Mouse (Mus musculus) hindbrain, embryonic 10.5 days (tissue): ENCODE data around the gene C3ar1. TPM values are rescaled to one million over a fixed set of nuclear protein-coding genes. Genes with fewer than 3 reads are reported as not detected.

Experiments used
- DNase-seq: peaks from one replicate; pipeline ENCODE4 v3.0.0-alpha.2; 2017; ENCODE audit warnings: low spot score
- H3K27ac ChIP-seq: fragments of 300-500 bp; sonication (generic); 2 replicates; pipeline ENCODE4 v1.5.1; 2016; ENCODE audit warnings: mild to moderate bottlenecking, moderate library complexity
- H3K27me3 ChIP-seq: fragments of 300-500 bp; sonication (generic); 2 replicates; pipeline ENCODE4 v1.6.1; 2016; ENCODE audit warnings: mild to moderate bottlenecking; ENCODE audit not compliant: poor library complexity, insufficient read depth, severe bottlenecking
- H3K36me3 ChIP-seq: fragments of 300-500 bp; sonication (generic); 2 replicates; pipeline ENCODE4 v1.6.1; 2016; ENCODE audit warnings: mild to moderate bottlenecking, moderate library complexity
- H3K4me1 ChIP-seq: fragments of 300-500 bp; sonication (generic); replicated peaks from 2 replicates; pipeline ENCODE4 v1.6.1; 2016; ENCODE audit warnings: mild to moderate bottlenecking
- H3K4me3 ChIP-seq: fragments of 300-500 bp; sonication (generic); 2 replicates; pipeline ENCODE4 v1.5.1; 2016; ENCODE audit warnings: mild to moderate bottlenecking, moderate library complexity
- H3K9me3 ChIP-seq: fragments of 300-500 bp; sonication (generic); 2 replicates; pipeline ENCODE4 v1.6.1; 2016; ENCODE audit warnings: mild to moderate bottlenecking, moderate library complexity
- WGBS: fragments of 180-500 bp; shearing (Covaris S2); methylation state at CpG from one replicate; pipeline ENCODE4 v1.1.7; 2016; 5-methylcytosine and 5-hydroxymethylcytosine counted together
- polyA plus RNA-seq: library from polyadenylated mRNA; unstranded; fragments of >200 nt; fragmentation: Nextera tagmentation; extraction: Ambion mirVana; gene quantifications from 2 replicates; pipeline ENCODE4 v1.2.1, GENCODE M21; 2016

The C3ar1 gene
- polyA plus RNA-seq, 1 experiment from 2014 or later, result 2.2 TPM

DNA sequence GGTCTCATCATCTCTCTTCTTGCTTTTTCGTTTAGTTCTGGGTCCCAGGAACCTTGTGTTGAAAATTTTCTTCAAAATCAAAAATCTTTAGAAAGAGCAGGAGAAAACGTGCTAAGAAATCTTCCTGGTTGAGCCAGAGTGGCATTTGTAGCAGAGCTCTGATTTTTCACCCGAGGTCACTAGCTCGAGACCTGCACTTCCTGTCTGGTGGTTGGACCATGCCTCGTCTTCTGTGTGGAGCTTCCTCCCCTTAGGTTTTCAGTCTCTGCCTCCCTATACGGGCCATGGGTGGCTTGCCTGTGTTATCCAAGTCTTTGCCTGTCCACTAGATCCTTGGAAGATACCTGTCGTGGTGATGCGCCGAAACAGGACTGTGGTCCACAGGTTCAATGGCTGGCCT lies 34.1 kb downstream of the C3ar1 start:
- peaks cover 45% of the 10 kb centered on the region for H3K4me1 ChIP-seq
- H3K27me3 ChIP-seq, result peaks cover 23% of the 10 kb centered on the region
- no peaks in the 10 kb centered on the region for H3K9me3 ChIP-seq
- no peaks in the 10 kb centered on the region for H3K36me3 ChIP-seq
- 77% methylated on average over 9 of the region's 9 CpGs for WGBS
- H3K27ac ChIP-seq, result no peak overlapping the region
- H3K4me3 ChIP-seq, result peak overlapping the region; percentile 86; the same call in 1 of the 2 replicates
- no peak for DNase-seq

GRCm38 (mm10) chr6:122820799-122821650 lies 34.9 kb downstream of the C3ar1 start:
- Histone ChIP-seq H3K9me3 (no peaks in the 10 kb centered on the region), H3K4me3 (peak overlapping the region; percentile 86), H3K27ac (peak overlapping the region; percentile 92; the same call in 1 of the 2 replicates), H3K36me3 (no peaks in the 10 kb centered on the region), H3K4me1 (peaks cover 37% of the 10 kb centered on the region), H3K27me3 (peaks cover 23% of the 10 kb centered on the region)
- peak; percentile 12 for DNase-seq
- WGBS, result 27% methylated on average over 15 of the region's 15 CpGs

DNA sequence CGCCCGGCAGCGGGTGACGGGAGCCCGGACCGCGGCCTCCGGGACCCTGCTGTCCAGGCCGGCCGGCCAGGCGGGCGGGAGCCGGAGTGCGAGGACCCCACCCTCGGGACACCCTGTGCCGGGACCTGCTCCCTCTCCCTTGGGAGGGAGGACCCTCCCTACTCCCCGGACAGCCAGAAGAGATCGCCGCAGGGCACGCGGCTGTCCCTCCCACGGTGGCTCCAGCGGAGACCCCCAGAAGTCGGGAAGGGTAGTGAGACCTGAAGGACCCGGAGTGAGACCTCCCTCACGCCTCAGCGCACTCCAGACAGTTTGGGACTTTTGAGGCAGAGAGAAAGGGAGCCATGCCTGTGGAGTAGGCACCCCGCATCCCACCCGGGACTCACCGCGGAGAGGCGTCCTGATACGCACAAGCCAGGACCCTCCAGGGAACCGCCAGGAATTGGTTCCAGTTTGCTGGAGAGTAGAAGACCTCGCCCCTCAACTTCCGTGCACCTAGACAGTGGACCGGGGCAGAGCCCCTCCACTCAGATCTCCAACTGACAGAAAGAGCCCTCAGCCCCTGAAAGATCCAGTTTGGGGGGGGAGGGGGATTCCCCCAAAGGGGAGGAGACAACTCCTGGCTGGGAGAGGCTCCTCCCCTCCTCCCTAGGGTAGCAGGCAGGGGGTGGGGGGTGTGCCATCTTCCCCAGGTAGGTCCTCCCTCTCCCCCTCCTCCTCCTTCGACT lies 35.7 kb downstream of the C3ar1 start:
- Histone ChIP-seq H3K36me3 (no peaks in the 10 kb centered on the region), H3K27ac (peak overlapping the region; percentile 92), H3K4me1 (peaks cover 29% of the 10 kb centered on the region), H3K4me3 (peak overlapping the region; percentile 86), H3K9me3 (no peaks in the 10 kb centered on the region), H3K27me3 (peaks cover 20% of the 10 kb centered on the region)
- DNase-seq, result peak; percentile 56
- under 1% methylated on average over 38 of the region's 38 CpGs for WGBS

GRCm38 (mm10) chr6:122819306-122820070 lies 36.5 kb downstream of the C3ar1 start, which contains the start of gene Foxj2:
Gene Foxj2, plus strand, starts transcription at chr6:122819914.
- H3K9me3 ChIP-seq, result no peaks in the 10 kb centered on the region
- peak within 1 kb of the TSS; percentile 86 for H3K4me3 ChIP-seq
- no peaks in the 10 kb centered on the region for H3K36me3 ChIP-seq
- peaks cover 29% of the 10 kb centered on the region for H3K4me1 ChIP-seq
- DNase-seq, result peak; percentile 69
- peak within 1 kb of the TSS; percentile 92 for H3K27ac ChIP-seq
- 2% methylated on average over 61 of the region's 61 CpGs for WGBS
- peaks cover 15% of the 10 kb centered on the region for H3K27me3 ChIP-seq

GRCm38 (mm10) chr6:122813640-122814039 lies 42.3 kb downstream of the C3ar1 start:
- peaks cover 12% of the 10 kb centered on the region for H3K4me1 ChIP-seq
- H3K27me3 ChIP-seq, result peaks cover 7% of the 10 kb centered on the region
- DNase-seq, result no peak
- WGBS, result 88% methylated on average over 4 of the region's 4 CpGs
- H3K4me3 ChIP-seq, result no peak overlapping the region
- H3K9me3 ChIP-seq, result no peaks in the 10 kb centered on the region
- H3K36me3 ChIP-seq, result no peaks in the 10 kb centered on the region
- H3K27ac ChIP-seq, result no peak overlapping the region

DNA sequence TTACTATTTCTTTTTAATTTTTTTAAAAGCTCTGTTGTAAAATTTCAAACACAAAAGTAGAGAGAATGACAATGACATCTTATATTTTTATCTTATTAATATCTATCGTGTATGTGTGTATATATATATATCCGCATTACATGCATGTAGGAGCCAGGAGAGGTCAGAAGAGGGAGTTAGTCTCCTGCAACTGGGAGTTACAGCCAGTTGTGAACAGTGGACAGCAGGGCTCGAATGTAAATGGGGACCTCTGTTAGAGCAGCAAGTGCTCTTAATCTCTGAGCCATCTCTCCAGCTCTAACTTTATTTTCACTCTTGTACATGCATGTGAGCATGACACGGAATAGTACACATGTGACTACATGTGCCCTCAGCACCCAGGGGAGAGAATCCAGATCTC lies 43.2 kb downstream of the C3ar1 start:
- 89% methylated on average over 4 of the region's 4 CpGs for WGBS
- no peaks in the 10 kb centered on the region for H3K27me3 ChIP-seq
- peaks cover 12% of the 10 kb centered on the region for H3K4me1 ChIP-seq
- no peak for DNase-seq
- H3K36me3 ChIP-seq, result no peaks in the 10 kb centered on the region
- no peak overlapping the region for H3K27ac ChIP-seq
- no peak overlapping the region for H3K4me3 ChIP-seq
- no peaks in the 10 kb centered on the region for H3K9me3 ChIP-seq

DNA sequence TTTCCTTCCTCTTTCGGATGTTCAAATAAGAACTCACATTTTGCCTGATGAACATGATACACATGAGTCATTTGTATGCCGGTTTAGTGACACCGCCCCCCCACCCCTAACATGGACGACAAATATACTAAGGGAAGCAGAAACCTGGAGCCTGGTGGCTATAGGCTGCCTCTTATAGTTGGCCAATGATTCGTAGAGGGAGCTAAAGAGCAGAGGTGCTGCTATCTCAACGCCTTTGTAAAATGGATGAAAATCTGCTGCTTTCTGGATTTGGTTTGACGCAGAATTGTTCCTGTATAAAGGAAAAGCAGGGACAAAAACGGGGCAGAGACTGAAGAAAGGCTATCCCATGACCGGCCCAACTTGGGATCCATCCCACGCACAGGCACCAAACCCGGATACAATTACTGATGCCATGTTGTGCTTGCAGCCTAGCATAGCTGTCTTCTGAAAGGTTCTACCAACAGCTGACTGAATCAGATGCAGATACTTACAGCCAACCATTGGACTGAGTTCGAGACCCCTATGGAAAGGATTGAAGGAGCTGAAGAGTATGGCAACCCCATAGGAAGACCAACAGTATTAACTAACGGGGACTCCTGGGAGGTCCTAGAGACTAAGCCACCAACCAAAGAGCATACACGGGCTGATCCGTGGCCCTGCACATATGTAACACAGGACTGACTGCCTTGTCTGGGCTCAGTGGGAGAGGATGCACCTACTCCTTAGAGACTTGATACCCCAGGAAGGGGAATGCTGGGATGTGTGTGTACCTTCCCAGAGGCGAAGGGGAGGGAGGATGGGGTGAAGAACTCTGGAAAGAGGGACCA lies 44.0 kb downstream of the C3ar1 start:
- Histone ChIP-seq H3K9me3 (no peaks in the 10 kb centered on the region), H3K36me3 (no peaks in the 10 kb centered on the region), H3K27ac (peak overlapping the region; percentile 96), H3K4me1 (peaks cover 12% of the 10 kb centered on the region), H3K27me3 (no peaks in the 10 kb centered on the region), H3K4me3 (peak overlapping the region; percentile 80)
- DNase-seq, result peak; percentile 59
- 29% methylated on average over 16 of the region's 16 CpGs for WGBS

GRCm38 (mm10) chr6:122811280-122811652 lies 44.7 kb downstream of the C3ar1 start:
- no peaks in the 10 kb centered on the region for H3K9me3 ChIP-seq
- under 1% methylated on average over 38 of the region's 38 CpGs for WGBS
- peaks cover 12% of the 10 kb centered on the region for H3K4me1 ChIP-seq
- DNase-seq, result peak; percentile 90
- peak overlapping the region; percentile 80 for H3K4me3 ChIP-seq
- no peaks in the 10 kb centered on the region for H3K27me3 ChIP-seq
- H3K36me3 ChIP-seq, result no peaks in the 10 kb centered on the region
- peak overlapping the region; percentile 96 for H3K27ac ChIP-seq

DNA sequence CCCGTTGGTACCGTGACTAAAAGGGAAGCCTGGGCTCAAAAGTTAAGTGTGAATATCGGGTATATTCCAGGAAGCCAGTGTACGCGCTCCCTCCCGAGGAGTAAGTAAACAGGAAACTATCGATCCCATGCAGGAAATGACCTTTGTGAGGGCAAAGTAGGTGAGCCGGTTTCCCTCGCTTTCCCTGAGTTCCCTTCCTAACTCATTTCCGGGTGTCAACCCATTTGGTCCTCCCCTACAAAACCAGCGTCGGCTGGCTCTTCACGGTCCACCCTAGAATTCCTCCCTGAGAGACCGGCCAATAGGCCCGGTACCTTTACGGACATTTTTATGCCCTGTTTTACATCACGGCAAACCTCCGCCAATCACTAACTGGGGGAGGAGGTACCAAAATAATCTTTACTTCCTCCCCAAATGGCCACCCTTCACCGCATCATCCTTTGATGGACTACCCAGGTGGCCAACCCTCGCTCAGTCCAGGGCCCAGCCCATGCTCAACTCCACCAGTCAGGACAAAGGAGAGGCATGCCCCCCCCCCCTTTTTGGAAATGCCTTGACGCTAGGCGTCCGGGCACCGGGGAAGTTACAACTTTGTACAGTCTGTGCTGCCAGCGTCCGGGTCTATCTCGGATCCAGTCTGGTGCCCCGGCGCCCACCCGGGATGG lies 45.2 kb downstream of the C3ar1 start:
- H3K27me3 ChIP-seq, result no peaks in the 10 kb centered on the region
- under 1% methylated on average over 30 of the region's 30 CpGs for WGBS
- peak overlapping the region; percentile 96 for H3K27ac ChIP-seq
- H3K9me3 ChIP-seq, result no peaks in the 10 kb centered on the region
- peak overlapping the region; percentile 80 for H3K4me3 ChIP-seq
- peak; percentile 97 for DNase-seq
- no peaks in the 10 kb centered on the region for H3K36me3 ChIP-seq
- peaks cover 12% of the 10 kb centered on the region for H3K4me1 ChIP-seq

- WGBS, result 0% methylated on average over 11 of the region's 11 CpGs
- no peaks in the 10 kb centered on the region for H3K9me3 ChIP-seq
- H3K27ac ChIP-seq, result peak overlapping the region; percentile 96
- H3K27me3 ChIP-seq, result no peaks in the 10 kb centered on the region
- no peaks in the 10 kb centered on the region for H3K36me3 ChIP-seq
- peaks cover 12% of the 10 kb centered on the region for H3K4me1 ChIP-seq
- no peak for DNase-seq
- peak overlapping the region; percentile 80 for H3K4me3 ChIP-seq
Observed at GRCm38 (mm10) chr6:122810022-122810614, 45.8 kb downstream of the C3ar1 start.

DNA sequence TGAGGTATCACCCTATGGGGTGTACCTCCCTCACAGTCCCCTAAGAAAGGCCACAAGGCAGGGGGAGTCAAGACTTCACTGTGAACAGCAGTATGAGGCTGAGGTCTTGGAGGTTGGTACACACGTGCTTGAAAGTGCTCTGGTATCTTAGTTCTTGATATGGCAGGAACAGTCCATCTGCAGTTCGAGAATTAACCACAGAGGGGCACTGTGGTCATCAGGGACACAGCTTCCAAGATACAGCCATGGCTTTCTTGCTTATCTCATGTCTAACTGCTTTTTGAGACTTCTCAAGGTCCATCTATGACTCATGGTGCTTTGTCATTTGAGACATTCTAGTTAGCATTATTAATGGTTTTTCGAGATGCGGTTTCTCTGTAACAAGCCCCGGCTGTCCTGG lies 51.5 kb downstream of the C3ar1 start:
- 30% methylated on average over 5 of the region's 5 CpGs for WGBS
- peak; percentile 75 for DNase-seq
- no peak overlapping the region for H3K27ac ChIP-seq

More for the DNA sequence above, 51.5 kb downstream of the C3ar1 start:
- Histone ChIP-seq H3K4me1 (peaks cover 15% of the 10 kb centered on the region), H3K4me3 (no peak overlapping the region), H3K27me3 (peaks cover 42% of the 10 kb centered on the region), H3K36me3 (no peaks in the 10 kb centered on the region), H3K9me3 (no peaks in the 10 kb centered on the region)
